Mouse (Mus musculus) kidney, postnatal 0 days (tissue): ENCODE measurements at regions not wholly inside any gene's neighbourhood (a gene's known extent, or its start where the extent isn't known, plus 50 kb on each side); places are given as distances from the start of the nearest gene placed in this dataset.

ENCODE experiments used
- ATAC-seq: fragments of 200-750 bp; cut with Nextera tagmentation; replicated peaks from 2 replicates; pipeline ENCODE4 v1.8.0; 2017; ENCODE audit warnings: low read depth, moderate number of reproducible peaks, moderate TSS enrichment, moderate library complexity; ENCODE audit not compliant: low FRiP score
- DNase-seq: peaks from one replicate; pipeline ENCODE4 v3.0.0-alpha.2; 2016; ENCODE audit warnings: low spot score
- H3K27ac ChIP-seq: fragments of 300-500 bp; sonication (generic); 2 replicates; pipeline ENCODE4 v1.5.1; 2014; ENCODE audit warnings: mild to moderate bottlenecking
- H3K27me3 ChIP-seq: fragments of 300-500 bp; sonication (generic); 2 replicates; pipeline ENCODE4 v1.6.1; 2014; ENCODE audit warnings: low read length, mixed read lengths; ENCODE audit not compliant: insufficient read depth
- H3K36me3 ChIP-seq: fragments of 300-500 bp; sonication (generic); 2 replicates; pipeline ENCODE4 v1.6.1; 2014; ENCODE audit warnings: low read length, mixed read lengths; ENCODE audit not compliant: insufficient read depth
- H3K4me1 ChIP-seq: fragments of 300-500 bp; sonication (generic); replicated peaks from 2 replicates; pipeline ENCODE4 v1.6.1; 2014; ENCODE audit warnings: antibody characterized with exemption, low read length, mixed read lengths; ENCODE audit not compliant: insufficient read depth
- H3K4me2 ChIP-seq: fragments of 300-500 bp; sonication (generic); 2 replicates; pipeline ENCODE4 v1.6.1; 2014; ENCODE audit warnings: mild to moderate bottlenecking, low read length, moderate library complexity, mixed read lengths
- H3K4me3 ChIP-seq: fragments of 300-500 bp; sonication (generic); replicated peaks from 2 replicates; pipeline ENCODE4 v1.5.1; 2014; ENCODE audit warnings: low read depth, low read length
- H3K9ac ChIP-seq: fragments of 300-500 bp; sonication (generic); 2 replicates; pipeline ENCODE4 v1.6.1; 2014; ENCODE audit warnings: low read depth, low read length
- H3K9me3 ChIP-seq: fragments of 300-500 bp; sonication (generic); replicated peaks from 2 replicates; pipeline ENCODE4 v1.6.1; 2016; ENCODE audit warnings: low read length, inconsistent platforms, mixed read lengths
- CTCF ChIP-seq: IDR thresholded peaks from 2 replicates; pipeline ENCODE4 v1.5.1; 2016; ENCODE audit warnings: antibody characterized with exemption, low read depth, mild to moderate bottlenecking, moderate library complexity
- WGBS: fragments of 180-500 bp; shearing (Covaris S2); extraction: QIAGEN DNeasy Blood & Tissue Kit; methylation state at CpG from one replicate; pipeline ENCODE4 v1.1.7; 2014; 5-methylcytosine and 5-hydroxymethylcytosine counted together

GRCm38 (mm10) chr17:63716161-63716560, 146.7 kb upstream of the Fer start:
- 79% methylated on average over 6 of the region's 6 CpGs for WGBS
- no peaks in the 10 kb centered on the region for H3K36me3 ChIP-seq
- H3K27me3 ChIP-seq = no peaks in the 10 kb centered on the region
- H3K27ac ChIP-seq = no peak overlapping the region
- no peaks in the 10 kb centered on the region for H3K9me3 ChIP-seq
- no peak overlapping the region for H3K9ac ChIP-seq
- H3K4me3 ChIP-seq = no peak overlapping the region
- no peak overlapping the region for H3K4me2 ChIP-seq
- ATAC-seq (no peak), DNase-seq (no peak)
- no peaks in the 10 kb centered on the region for H3K4me1 ChIP-seq
- TF ChIP-seq CTCF = no peak

- Histone ChIP-seq H3K36me3 (no peaks in the 10 kb centered on the region), H3K4me1 (no peaks in the 10 kb centered on the region), H3K27me3 (no peaks in the 10 kb centered on the region), H3K4me2 (no peak overlapping the region), H3K9ac (no peak overlapping the region), H3K27ac (no peak overlapping the region), H3K9me3 (no peaks in the 10 kb centered on the region), H3K4me3 (no peak overlapping the region)
- no peak for ATAC-seq
- DNase-seq = no peak
- TF ChIP-seq CTCF = no peak
- WGBS = 73% methylated on average over 9 of the region's 9 CpGs
Measured at GRCm38 (mm10) chr17:63717051-63717578, 145.7 kb upstream of the Fer start.

DNA sequence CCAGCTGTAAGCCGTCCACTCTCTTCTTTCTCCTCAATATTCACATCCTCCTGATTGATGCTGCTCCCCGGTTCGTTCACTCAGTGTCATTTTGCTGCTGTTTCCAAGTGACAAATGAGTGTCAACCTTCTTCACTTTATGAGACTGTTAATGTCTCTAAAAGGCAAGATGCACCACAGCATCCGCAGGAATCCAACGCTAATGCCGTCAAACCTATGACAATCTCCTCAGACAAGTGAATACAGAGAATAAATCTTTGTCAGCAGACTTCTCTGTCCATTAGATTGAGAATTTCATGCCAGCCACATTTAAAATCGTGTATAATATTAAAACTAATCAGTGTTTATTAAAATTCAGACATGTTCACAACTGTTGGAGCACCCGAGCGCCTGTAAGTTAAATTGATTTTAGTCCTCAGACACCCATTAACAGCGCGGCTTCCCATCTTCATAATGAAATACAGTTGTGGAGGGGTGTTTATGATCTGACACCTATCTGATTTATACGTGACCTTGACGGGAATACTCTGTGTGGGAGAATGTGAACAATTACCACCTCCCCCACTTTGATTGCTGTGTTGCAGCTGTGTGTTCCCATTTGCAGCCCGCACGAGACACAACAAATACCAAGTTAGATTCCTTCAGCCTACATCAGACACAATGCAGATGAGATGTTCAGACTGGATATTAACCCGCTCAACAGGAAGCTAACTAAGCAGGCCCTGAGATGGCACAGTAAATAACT, 143.7 kb upstream of the Fer start:
- H3K4me1 ChIP-seq = no peaks in the 10 kb centered on the region
- H3K4me2 ChIP-seq = no peak overlapping the region
- ATAC-seq (no peak), DNase-seq (peak; percentile 71)
- no peak for TF ChIP-seq CTCF
- H3K27ac ChIP-seq = no peak overlapping the region
- WGBS = 51% methylated on average over 16 of the region's 16 CpGs
- H3K27me3 ChIP-seq = no peaks in the 10 kb centered on the region
- no peaks in the 10 kb centered on the region for H3K9me3 ChIP-seq
- H3K9ac ChIP-seq = no peak overlapping the region
- no peaks in the 10 kb centered on the region for H3K36me3 ChIP-seq
- H3K4me3 ChIP-seq = no peak overlapping the region

GRCm38 (mm10) chr17:63719771-63720170, 143.1 kb upstream of the Fer start:
- no peaks in the 10 kb centered on the region for H3K36me3 ChIP-seq
- H3K4me1 ChIP-seq = no peaks in the 10 kb centered on the region
- no peak overlapping the region for H3K4me2 ChIP-seq
- 74% methylated on average over 4 of the region's 4 CpGs for WGBS
- DNase-seq = no peak
- TF ChIP-seq CTCF = no peak
- no peak overlapping the region for H3K4me3 ChIP-seq
- ATAC-seq = no peak
- no peaks in the 10 kb centered on the region for H3K9me3 ChIP-seq
- H3K27ac ChIP-seq = no peak overlapping the region
- no peak overlapping the region for H3K9ac ChIP-seq
- H3K27me3 ChIP-seq = no peaks in the 10 kb centered on the region

DNA sequence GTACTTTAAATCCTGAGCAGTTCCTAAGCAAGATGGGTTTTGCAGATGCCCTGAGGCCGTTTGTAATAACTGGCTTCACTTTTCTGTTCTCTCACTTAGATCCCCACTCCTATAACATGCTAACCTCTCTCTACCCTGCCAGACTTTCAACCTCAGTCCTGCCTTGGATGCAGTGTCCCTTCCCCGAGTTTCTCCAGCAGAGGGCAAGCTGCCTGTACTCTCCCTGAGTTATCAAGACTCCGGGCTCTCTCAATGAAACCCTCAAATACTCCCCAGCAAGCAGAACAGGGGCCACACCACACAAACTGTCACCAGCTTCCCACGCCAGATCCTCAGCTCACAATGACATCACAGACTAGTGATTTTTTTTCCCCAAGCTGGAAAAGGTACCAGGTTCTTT, 142.0 kb upstream of the Fer start:
- Histone ChIP-seq H3K9ac (no peak overlapping the region), H3K4me1 (no peaks in the 10 kb centered on the region), H3K27ac (no peak overlapping the region), H3K27me3 (no peaks in the 10 kb centered on the region), H3K4me3 (no peak overlapping the region), H3K9me3 (no peaks in the 10 kb centered on the region), H3K4me2 (no peak overlapping the region), H3K36me3 (no peaks in the 10 kb centered on the region)
- DNase-seq (peak; percentile 66), ATAC-seq (no peak)
- TF ChIP-seq CTCF = peak; percentile 67
- 32% methylated on average over 4 of the region's 4 CpGs for WGBS

- Histone ChIP-seq H3K4me3 (no peak overlapping the region), H3K27ac (no peak overlapping the region), H3K36me3 (no peaks in the 10 kb centered on the region), H3K4me1 (no peaks in the 10 kb centered on the region), H3K27me3 (no peaks in the 10 kb centered on the region), H3K9ac (no peak overlapping the region), H3K4me2 (no peak overlapping the region), H3K9me3 (no peaks in the 10 kb centered on the region)
- ATAC-seq (no peak), DNase-seq (no peak)
- whole genome bisulfite sequencing = 62% methylated on average over 12 of the region's 12 CpGs
- no peak for TF ChIP-seq CTCF
Measured at GRCm38 (mm10) chr17:63722434-63723004, 140.3 kb upstream of the Fer start.
